In the genomic region with DNA sequence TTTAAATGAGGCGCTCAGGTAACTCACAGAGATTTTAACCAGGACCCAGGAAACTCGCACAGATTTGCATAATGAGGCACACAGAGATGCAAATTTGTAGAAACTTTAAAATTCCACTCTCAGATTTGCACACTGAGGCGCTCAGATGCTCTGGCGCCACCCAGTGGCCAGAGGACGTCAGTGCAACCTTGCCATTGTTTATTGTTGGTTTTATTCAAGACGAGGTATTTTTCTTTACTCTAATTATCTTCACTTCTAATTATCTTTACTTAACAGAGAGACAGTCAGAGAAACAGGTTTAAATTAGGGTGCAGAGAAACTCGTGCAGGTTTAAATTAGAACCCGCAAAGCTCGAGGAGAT, we compare ENCODE assay signal across 8 mouse cellular contexts. TPM values are rescaled to one million over a fixed set of nuclear protein-coding genes. Genes with fewer than 3 reads are reported as not detected.
DNase-seq lines count a peak whose midpoint lies in the region; ATAC-seq and TF ChIP-seq lines count a peak whose summit lies in the region.
"Not testable (repeated sequence)": the region's sequence is repeated elsewhere in the genome, so short reads cannot be mapped to it uniquely, and the experiment has no call there.

No protein-coding gene starts in this region.

- DNase-seq in CD4-positive helper T cell, adult 2 months (ENCODE audit: low read depth, low spot score): peak; percentile 96
- peak; percentile 82 for DNase-seq in adrenal gland, postnatal 14 days
- peak; percentile 83 for DNase-seq in embryo, embryonic 11 days
- peak; percentile 58 for DNase-seq in gastrocnemius, postnatal 10 days
- peak; percentile 72 for DNase-seq in liver, embryonic 11.5 days (ENCODE audit: low spot score)
- DNase-seq in neural tube, embryonic 10.5 days (ENCODE audit: extremely low spot score, low spot score): peak; percentile 87
- DNase-seq in stomach, postnatal 0 days (ENCODE audit: low spot score): peak; percentile 78

- not testable (repeated sequence) for H3K4me3 ChIP-seq in intestine, postnatal 0 days (ENCODE audit: low read depth, low read length); liver, embryonic 11.5 days (ENCODE audit: low read depth, low read length); stomach, postnatal 0 days (ENCODE audit: low read depth, low read length)

- not testable (repeated sequence) for H3K27me3 ChIP-seq in intestine, postnatal 0 days (replicated peaks; ENCODE audit: control insufficient read depth, insufficient read depth, low read length); liver, embryonic 11.5 days (replicated peaks; ENCODE audit: control insufficient read depth, insufficient read depth, low read length); stomach, postnatal 0 days (ENCODE audit: control insufficient read depth, insufficient read depth, low read length)

- peaks cover 16% of the 10 kb centered on the region; the same call in 1 of the 2 replicates for H3K36me3 ChIP-seq in intestine, postnatal 0 days (ENCODE audit: control insufficient read depth, insufficient read depth)
- H3K36me3 ChIP-seq in liver, embryonic 11.5 days (ENCODE audit: control insufficient read depth, insufficient read depth, low read length): peaks cover 36% of the 10 kb centered on the region
- H3K36me3 ChIP-seq in stomach, postnatal 0 days (ENCODE audit: control insufficient read depth, insufficient read depth, low read length): peaks cover 19% of the 10 kb centered on the region

- H3K4me2 ChIP-seq in intestine, postnatal 0 days (replicated peaks; ENCODE audit: low read depth); liver, embryonic 11.5 days; stomach, postnatal 0 days (replicated peaks; ENCODE audit: low read depth): not testable (repeated sequence)

- not testable (repeated sequence) for H3K9ac ChIP-seq in intestine, postnatal 0 days (ENCODE audit: low read depth, low read length); liver, embryonic 11.5 days (ENCODE audit: low read depth, low read length); stomach, postnatal 0 days (ENCODE audit: low read length)

- not testable (repeated sequence) for TF ChIP-seq EP300 in stomach, postnatal 0 days (optimal IDR thresholded peaks at IDR 0.05)

- WGBS in intestine, postnatal 0 days: 54% methylated on average over 9 of the region's 9 CpGs
- 51% methylated on average over 9 of the region's 9 CpGs for WGBS in liver, embryonic 11.5 days
- 47% methylated on average over 9 of the region's 9 CpGs for WGBS in stomach, postnatal 0 days

- not testable (repeated sequence) for H3K27ac ChIP-seq in intestine, postnatal 0 days (ENCODE audit: low read depth, low read length); liver, embryonic 11.5 days (ENCODE audit: low read depth, low read length); stomach, postnatal 0 days (replicated peaks)

- ATAC-seq in intestine, postnatal 0 days; liver, embryonic 11.5 days (replicated peaks; ENCODE audit: low FRiP score); stomach, postnatal 0 days (ENCODE audit: low FRiP score, low TSS enrichment): not testable (repeated sequence)

- TF ChIP-seq CTCF in intestine, postnatal 0 days (IDR thresholded peaks at IDR 0.05; ENCODE audit: low read depth): peak; percentile 98
- peak; percentile 99 for TF ChIP-seq CTCF in stomach, postnatal 0 days (IDR thresholded peaks at IDR 0.05; ENCODE audit: low read depth)

- peaks cover 17% of the 10 kb centered on the region; the same call in 1 of the 2 replicates for H3K9me3 ChIP-seq in intestine, postnatal 0 days (ENCODE audit: control insufficient read depth)
- H3K9me3 ChIP-seq in liver, embryonic 11.5 days (ENCODE audit: control insufficient read depth, low read length): peaks cover 32% of the 10 kb centered on the region
- peaks cover 14% of the 10 kb centered on the region for H3K9me3 ChIP-seq in stomach, postnatal 0 days (ENCODE audit: control insufficient read depth, low read length)

- not testable (repeated sequence) for H3K4me1 ChIP-seq in intestine, postnatal 0 days (replicated peaks; ENCODE audit: control insufficient read depth, insufficient read depth, low read length); liver, embryonic 11.5 days (replicated peaks; ENCODE audit: control insufficient read depth, insufficient read depth, low read length); stomach, postnatal 0 days (replicated peaks; ENCODE audit: control insufficient read depth, insufficient read depth)

RNA-seq across cellular contexts. Expression of gene Gm21887, which starts 11.2 kb away (rescaled TPM):
- total RNA-seq in adrenal gland, postnatal 14 days (2021): 129 and 342 TPM in 2 replicates
- 10 to 100 TPM; 47.0 to 72.9 TPM for total RNA-seq in gastrocnemius, postnatal 10 days (2021)
- 46.8 and 66.4 TPM in 2 replicates for polyA plus RNA-seq in intestine, postnatal 0 days (2015; fragmentation: Nextera tagmentation; extraction: Ambion mirVana)
- 217 and 306 TPM in 2 replicates for polyA plus RNA-seq in liver, embryonic 11.5 days (2014; fragmentation: Nextera tagmentation; extraction: Ambion mirVana)
- 90.6 and 93.1 TPM in 2 replicates for polyA plus RNA-seq in stomach, postnatal 0 days (2015; fragmentation: Nextera tagmentation; extraction: Ambion mirVana)
